Mouse (Mus musculus) heart, adult 2 months (tissue): ENCODE data around the gene Pigyl.

ENCODE experiments used
- CTCF ChIP-seq: fragments of 200-600 bp; IDR thresholded peaks from 2 replicates; pipeline ENCODE4 v1.8.1; 2022; ENCODE audit warnings: antibody characterized with exemption, mild to moderate bottlenecking, moderate library complexity
- POLR2A ChIP-seq: fragments of 200-500 bp; IDR thresholded peaks from 2 replicates; pipeline ENCODE4 v1.6.1; 2011; ENCODE audit warnings: mild to moderate bottlenecking, low read depth, low read length, control low read depth; ENCODE audit not compliant: insufficient read depth

DNA sequence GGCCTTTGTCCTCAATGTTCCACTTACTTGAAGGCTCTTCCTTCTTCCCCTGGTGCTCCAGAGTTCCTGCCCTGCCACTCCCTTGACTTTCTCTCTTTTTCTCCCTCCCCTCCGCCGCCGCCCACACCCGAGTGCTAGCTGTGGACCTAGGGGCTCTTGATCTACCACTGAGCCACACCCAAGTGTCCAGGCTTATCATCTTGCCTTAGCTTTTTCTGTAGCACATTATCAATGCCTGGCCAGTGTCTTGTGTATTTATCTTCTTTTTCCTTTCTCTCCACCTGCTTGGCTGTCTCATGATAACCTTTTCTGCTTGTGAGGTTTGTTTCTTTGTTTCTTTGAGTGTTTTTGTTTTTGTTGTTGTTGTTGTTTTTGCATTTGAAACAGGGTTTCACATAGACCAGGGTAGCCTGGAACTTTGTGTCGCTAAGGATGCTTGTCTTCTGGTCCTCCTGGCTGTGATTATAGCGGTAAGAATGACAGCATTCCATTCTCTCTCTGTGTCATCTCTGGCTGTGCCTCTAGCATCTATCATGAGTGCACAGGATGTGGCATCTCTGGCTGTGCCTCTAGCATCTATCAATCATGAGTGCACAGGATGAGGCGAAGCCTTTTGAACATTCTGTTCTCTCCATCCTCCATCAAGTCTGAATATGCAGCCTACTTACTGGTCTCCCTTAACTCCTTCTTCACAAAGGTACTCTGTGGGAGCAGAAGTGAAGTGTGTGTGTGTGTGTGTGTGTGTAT, 20.8 kb upstream of the Pigyl start, which contains the start of gene Acp5:
- TF ChIP-seq POLR2A = no peak
- TF ChIP-seq CTCF = no peak
